Mouse (Mus musculus): ENCODE data around the gene Mpg.

DNA sequence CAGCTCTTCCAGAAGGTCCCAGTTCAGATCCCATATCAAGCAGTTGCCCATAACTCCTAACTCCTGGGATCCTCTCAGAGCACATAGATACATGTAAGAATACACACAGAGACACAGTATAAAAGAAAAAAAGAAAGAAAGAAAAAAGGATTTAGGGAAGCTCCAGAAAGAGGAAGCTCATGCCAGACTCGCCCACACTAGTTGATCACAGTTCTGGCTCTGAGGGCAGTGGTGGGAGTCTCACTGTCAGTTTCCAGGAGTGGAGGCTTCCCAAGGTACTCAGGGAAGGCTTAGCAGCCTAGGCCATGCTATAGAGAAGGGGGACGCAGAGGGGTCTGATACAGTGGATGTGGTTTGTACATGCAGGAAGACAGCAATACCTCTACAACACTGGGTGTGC, 4.8 kb downstream of the Mpg start:
- TF ChIP-seq CTCF (IDR thresholded peaks at IDR 0.05; ENCODE audit: low read depth) (no peak), EP300 (IDR thresholded peaks at IDR 0.05; ENCODE audit: low read depth) (no peak)
